Mouse (Mus musculus) limb, embryonic 13.5 days (tissue): ENCODE data around the gene Dstn. TPM values are rescaled to one million over a fixed set of nuclear protein-coding genes. Genes with fewer than 3 reads are reported as not detected.

ENCODE experiments used
- ATAC-seq: fragments of 200-750 bp; cut with Nextera tagmentation; 2 replicates; pipeline ENCODE4 v1.8.0; 2017; ENCODE audit warnings: low read depth, moderate number of reproducible peaks, moderate TSS enrichment; ENCODE audit not compliant: low FRiP score
- H3K27ac ChIP-seq: fragments of 300-500 bp; sonication (generic); 2 replicates; pipeline ENCODE4 v1.5.1; 2015; ENCODE audit warnings: inconsistent platforms, mild to moderate bottlenecking, moderate library complexity
- H3K27me3 ChIP-seq: fragments of 300-500 bp; sonication (generic); 2 replicates; pipeline ENCODE4 v1.6.1; 2015; ENCODE audit warnings: mild to moderate bottlenecking, inconsistent platforms
- H3K36me3 ChIP-seq: fragments of 300-500 bp; sonication (generic); 2 replicates; pipeline ENCODE4 v1.6.1; 2015; ENCODE audit warnings: inconsistent platforms, mild to moderate bottlenecking, moderate library complexity
- H3K4me1 ChIP-seq: fragments of 300-500 bp; sonication (generic); 2 replicates; pipeline ENCODE4 v1.6.1; 2015; ENCODE audit warnings: inconsistent platforms
- H3K4me2 ChIP-seq: fragments of 300-500 bp; sonication (generic); replicated peaks from 2 replicates; pipeline ENCODE4 v1.6.1; 2015; ENCODE audit warnings: inconsistent platforms, mild to moderate bottlenecking, moderate library complexity
- H3K4me3 ChIP-seq: fragments of 300-500 bp; sonication (generic); 2 replicates; pipeline ENCODE4 v1.5.1; 2015; ENCODE audit warnings: moderate library complexity, mild to moderate bottlenecking, inconsistent platforms
- H3K9ac ChIP-seq: fragments of 300-500 bp; sonication (generic); 2 replicates; pipeline ENCODE4 v1.6.1; 2015; ENCODE audit warnings: mild to moderate bottlenecking, inconsistent platforms
- H3K9me3 ChIP-seq: fragments of 300-500 bp; sonication (generic); 2 replicates; pipeline ENCODE4 v1.6.1; 2016; ENCODE audit warnings: inconsistent platforms
- WGBS: fragments of 180-500 bp; shearing (Covaris S2); methylation state at CpG from one replicate; pipeline ENCODE4 v1.1.7; 2015; 5-methylcytosine and 5-hydroxymethylcytosine counted together
- polyA plus RNA-seq: library from polyadenylated mRNA; unstranded; fragments of >200 nt; fragmentation: Nextera tagmentation; extraction: Ambion mirVana; gene quantifications from 2 replicates; pipeline ENCODE4 v1.2.1, GENCODE M21; 2015

The Dstn gene
- polyA plus RNA-seq, 1 experiment from 2014 or later: 339 TPM

GRCm38 (mm10) chr2:143970841-143971240 lies 55.7 kb downstream of the Dstn start:
- H3K4me3 ChIP-seq: no peak overlapping the region
- no peak for ATAC-seq
- no peaks in the 10 kb centered on the region for H3K9me3 ChIP-seq
- H3K4me1 ChIP-seq: no peaks in the 10 kb centered on the region
- no peaks in the 10 kb centered on the region for H3K27me3 ChIP-seq
- whole genome bisulfite sequencing: 85% methylated on average over 2 of the region's 2 CpGs
- no peak overlapping the region for H3K27ac ChIP-seq
- no peak overlapping the region for H3K9ac ChIP-seq
- H3K4me2 ChIP-seq: no peak overlapping the region
- H3K36me3 ChIP-seq: peaks cover 96% of the 10 kb centered on the region

DNA sequence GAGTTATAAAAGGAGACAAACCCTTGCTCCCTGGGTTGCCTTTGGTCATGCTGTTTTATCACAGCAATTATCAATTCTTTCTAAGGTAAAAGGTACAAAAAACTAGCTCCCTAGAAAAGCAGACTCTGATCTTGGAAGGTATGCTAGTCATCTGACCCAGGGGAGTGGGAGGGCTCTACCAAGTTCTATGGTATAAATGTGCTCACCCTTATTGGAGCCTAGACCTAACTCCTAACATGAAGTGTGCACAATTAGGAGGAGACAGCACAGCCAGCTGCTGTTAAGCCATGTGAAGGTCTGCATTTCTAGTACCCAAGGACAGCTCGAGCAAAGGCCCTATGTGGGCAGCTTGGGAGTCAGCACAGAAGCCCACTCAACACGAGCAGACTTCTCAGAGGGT lies 56.8 kb downstream of the Dstn start:
- ATAC-seq: no peak
- 92% methylated on average over 2 of the region's 2 CpGs for WGBS
- H3K27me3 ChIP-seq: no peaks in the 10 kb centered on the region

GRCm38 (mm10) chr2:143973161-143973560 lies 58.0 kb downstream of the Dstn start:
- H3K4me1 ChIP-seq: 0 out of 2 replicates have a peak, but pooled peaks cover 6% of the 10 kb centered on the region
- no peaks in the 10 kb centered on the region for H3K27me3 ChIP-seq
- no peaks in the 10 kb centered on the region for H3K9me3 ChIP-seq
- H3K36me3 ChIP-seq: peaks cover 89% of the 10 kb centered on the region
- no peak overlapping the region for H3K4me2 ChIP-seq
- H3K9ac ChIP-seq: no peak overlapping the region
- ATAC-seq: no peak
- no peak overlapping the region for H3K27ac ChIP-seq
- WGBS: 87% methylated on average over 7 of the region's 7 CpGs
- H3K4me3 ChIP-seq: no peak overlapping the region

More for the DNA sequence above, 56.8 kb downstream of the Dstn start:
- Histone ChIP-seq H3K27ac (no peak overlapping the region), H3K9ac (no peak overlapping the region), H3K9me3 (no peaks in the 10 kb centered on the region), H3K4me1 (no peaks in the 10 kb centered on the region), H3K4me3 (no peak overlapping the region), H3K36me3 (peaks cover 95% of the 10 kb centered on the region), H3K4me2 (no peak overlapping the region)

GRCm38 (mm10) chr2:143975146-143975649 lies 60.1 kb downstream of the Dstn start:
- no peak for ATAC-seq
- Histone ChIP-seq H3K4me3 (no peak overlapping the region), H3K9ac (no peak overlapping the region), H3K4me2 (no peak overlapping the region), H3K27ac (no peak overlapping the region), H3K9me3 (no peaks in the 10 kb centered on the region), H3K36me3 (peaks cover 87% of the 10 kb centered on the region), H3K4me1 (peaks cover 12% of the 10 kb centered on the region; the same call in 1 of the 2 replicates), H3K27me3 (no peaks in the 10 kb centered on the region)
- 96% methylated on average over 5 of the region's 5 CpGs for WGBS

DNA sequence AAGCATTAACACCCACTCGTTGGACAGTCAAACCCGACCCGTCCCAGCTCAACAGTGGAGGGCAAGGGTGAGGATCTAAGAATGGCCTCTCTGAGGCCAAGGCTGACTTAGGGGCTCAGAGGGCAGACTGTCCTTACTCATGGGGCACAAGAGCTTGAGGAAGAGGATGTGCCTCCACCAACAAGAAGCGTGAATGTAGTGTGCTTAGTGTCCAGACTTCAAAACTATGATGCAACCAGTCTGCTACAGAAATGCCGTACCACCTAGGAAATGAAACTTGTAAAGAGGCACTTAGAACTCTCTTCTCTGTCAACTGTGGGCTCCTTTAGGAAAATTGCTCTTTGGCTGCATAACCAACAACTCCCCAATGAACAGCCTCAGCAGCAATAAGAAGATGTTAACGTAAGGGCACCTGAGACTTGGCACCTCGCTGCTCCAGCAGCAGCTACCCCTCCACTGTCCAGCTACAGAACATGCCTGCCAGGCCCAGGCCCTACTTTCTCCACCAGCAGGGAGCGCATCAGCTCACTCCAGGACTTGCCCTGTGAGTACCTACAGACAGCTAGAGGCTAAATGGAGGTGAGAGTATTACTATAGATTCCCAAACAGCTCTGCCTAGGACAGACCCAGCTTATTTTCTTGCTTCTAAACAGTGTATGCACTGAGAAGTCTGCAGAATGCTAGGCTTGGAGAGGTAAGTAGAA lies 63.5 kb downstream of the Dstn start:
- no peak overlapping the region for H3K4me3 ChIP-seq
- H3K36me3 ChIP-seq: peaks cover 76% of the 10 kb centered on the region
- no peak overlapping the region for H3K27ac ChIP-seq
- peaks cover 12% of the 10 kb centered on the region; the same call in 1 of the 2 replicates for H3K4me1 ChIP-seq
- 89% methylated on average over 8 of the region's 8 CpGs for WGBS
- H3K9me3 ChIP-seq: no peaks in the 10 kb centered on the region
- no peak overlapping the region for H3K4me2 ChIP-seq
- no peak overlapping the region for H3K9ac ChIP-seq
- H3K27me3 ChIP-seq: no peaks in the 10 kb centered on the region
- no peak for ATAC-seq

DNA sequence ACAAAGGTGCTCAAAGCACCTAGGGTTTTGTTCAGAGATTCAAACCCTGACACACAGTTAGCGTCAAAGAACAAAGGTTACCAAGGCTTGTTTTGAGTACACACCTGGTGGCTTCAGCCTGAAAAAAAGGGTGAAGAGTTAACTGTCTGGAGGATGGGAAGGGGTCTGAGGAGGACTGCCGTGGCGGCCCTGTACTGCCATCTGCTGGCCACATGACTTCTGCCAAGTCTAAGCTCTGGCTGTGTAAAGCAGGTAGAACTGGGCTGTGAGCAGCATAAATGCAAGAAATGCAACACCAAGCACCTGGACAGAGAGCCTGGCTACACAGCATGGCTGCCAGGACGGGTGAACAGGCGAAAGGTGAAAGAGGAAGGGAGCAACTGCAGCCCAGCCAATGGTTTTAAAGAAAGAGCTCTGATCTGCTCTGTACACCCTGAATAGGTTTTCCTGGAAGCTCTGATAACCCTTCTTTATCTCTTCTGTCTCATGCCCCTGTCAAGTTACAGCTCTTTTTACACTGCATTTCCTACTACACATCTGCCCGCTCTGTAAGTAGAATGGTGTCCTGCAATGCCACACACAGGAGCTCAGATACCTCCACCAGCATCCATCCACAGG lies 65.8 kb downstream of the Dstn start:
- H3K9me3 ChIP-seq: no peaks in the 10 kb centered on the region
- H3K4me2 ChIP-seq: no peak overlapping the region
- peaks cover 12% of the 10 kb centered on the region; the same call in 1 of the 2 replicates for H3K4me1 ChIP-seq
- peak; percentile 70; the same call in 1 of the 2 replicates for ATAC-seq
- H3K4me3 ChIP-seq: no peak overlapping the region
- H3K27me3 ChIP-seq: no peaks in the 10 kb centered on the region
- no peak overlapping the region for H3K9ac ChIP-seq
- H3K36me3 ChIP-seq: peaks cover 73% of the 10 kb centered on the region
- WGBS: 42% methylated on average over 6 of the region's 6 CpGs
- H3K27ac ChIP-seq: no peak overlapping the region

DNA sequence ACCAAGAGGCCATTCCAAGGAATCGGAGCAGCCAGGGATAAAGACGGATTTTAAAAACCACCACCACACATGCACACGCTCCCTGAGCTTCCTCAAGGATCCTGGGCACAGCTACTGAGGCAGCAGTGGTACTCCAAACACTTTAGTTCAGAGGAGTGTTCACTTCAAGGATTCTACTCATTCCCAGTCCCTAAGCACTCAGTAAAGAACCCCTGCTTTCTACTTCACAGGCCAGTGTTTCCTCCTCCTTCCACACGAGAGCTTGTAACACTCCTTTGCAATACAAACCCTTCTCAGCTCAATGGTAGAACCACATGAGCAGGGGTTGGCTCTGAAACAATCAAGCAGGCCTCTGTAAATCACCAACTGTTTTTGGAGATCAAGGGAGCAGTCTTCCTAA lies 67.0 kb downstream of the Dstn start:
- peaks cover 12% of the 10 kb centered on the region; the same call in 1 of the 2 replicates for H3K4me1 ChIP-seq
- no peak overlapping the region for H3K4me2 ChIP-seq
- 0 out of 2 replicates have a peak overlapping the region, but pooled peaks have one; percentile 4 for H3K9ac ChIP-seq
- ATAC-seq: no peak
- no peak overlapping the region for H3K4me3 ChIP-seq
- WGBS: 72% methylated on average over 4 of the region's 4 CpGs
- H3K27me3 ChIP-seq: no peaks in the 10 kb centered on the region
- no peaks in the 10 kb centered on the region for H3K9me3 ChIP-seq
- no peak overlapping the region for H3K27ac ChIP-seq
- peaks cover 75% of the 10 kb centered on the region for H3K36me3 ChIP-seq

DNA sequence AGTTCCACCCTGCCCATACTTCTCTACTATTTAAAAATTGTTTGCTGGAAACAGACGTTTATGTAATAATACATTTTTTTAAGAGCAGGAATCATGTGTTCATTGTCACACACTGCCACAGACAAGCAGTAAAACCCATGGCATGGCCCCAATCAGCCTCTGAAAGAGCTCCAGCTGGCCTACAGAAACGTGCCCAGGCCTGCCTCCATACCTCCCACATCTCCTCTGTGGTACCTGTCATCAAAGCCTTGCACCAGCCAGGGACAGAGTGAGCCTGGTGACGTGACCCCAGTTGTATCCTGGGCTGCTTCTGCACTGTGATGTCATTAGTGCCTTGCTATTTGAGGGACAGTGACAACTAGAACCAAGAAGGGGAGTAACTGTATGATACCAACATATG lies 67.8 kb downstream of the Dstn start:
- peaks cover 77% of the 10 kb centered on the region for H3K36me3 ChIP-seq
- no peaks in the 10 kb centered on the region for H3K27me3 ChIP-seq
- ATAC-seq: no peak
- no peak overlapping the region for H3K9ac ChIP-seq
- no peak overlapping the region for H3K4me2 ChIP-seq
- WGBS: 39% methylated on average over 3 of the region's 3 CpGs
- no peak overlapping the region for H3K4me3 ChIP-seq
- no peak overlapping the region for H3K27ac ChIP-seq
- peaks cover 8% of the 10 kb centered on the region; the same call in 1 of the 2 replicates for H3K4me1 ChIP-seq
- H3K9me3 ChIP-seq: no peaks in the 10 kb centered on the region

DNA sequence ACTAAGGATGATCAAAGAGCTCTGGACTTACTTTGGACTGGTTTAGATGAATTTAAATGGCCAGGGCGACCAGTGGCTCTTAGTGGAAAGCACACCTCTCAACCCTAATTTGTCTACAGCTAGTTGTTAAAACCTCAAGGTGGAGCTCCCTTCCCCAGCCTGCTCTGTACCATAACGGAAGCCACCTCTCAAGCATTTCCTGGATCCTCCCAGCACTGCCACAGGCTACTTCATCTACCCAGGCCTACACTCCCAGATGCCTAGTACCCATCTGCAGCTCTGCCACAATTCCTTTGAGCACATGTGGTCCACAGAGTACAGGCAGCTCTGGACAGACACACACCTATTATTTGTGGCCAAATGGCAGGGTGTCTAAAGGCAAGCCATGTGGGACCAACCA lies 68.4 kb downstream of the Dstn start:
- Histone ChIP-seq H3K4me1 (peaks cover 5% of the 10 kb centered on the region; the same call in 1 of the 2 replicates), H3K27me3 (no peaks in the 10 kb centered on the region), H3K4me2 (no peak overlapping the region), H3K9me3 (no peaks in the 10 kb centered on the region), H3K27ac (no peak overlapping the region), H3K9ac (no peak overlapping the region), H3K4me3 (no peak overlapping the region), H3K36me3 (peaks cover 78% of the 10 kb centered on the region)
- 0 out of 2 replicates have a peak, but pooled peaks have one; percentile 8 for ATAC-seq
- WGBS: 53% methylated on average over 2 of the region's 2 CpGs

DNA sequence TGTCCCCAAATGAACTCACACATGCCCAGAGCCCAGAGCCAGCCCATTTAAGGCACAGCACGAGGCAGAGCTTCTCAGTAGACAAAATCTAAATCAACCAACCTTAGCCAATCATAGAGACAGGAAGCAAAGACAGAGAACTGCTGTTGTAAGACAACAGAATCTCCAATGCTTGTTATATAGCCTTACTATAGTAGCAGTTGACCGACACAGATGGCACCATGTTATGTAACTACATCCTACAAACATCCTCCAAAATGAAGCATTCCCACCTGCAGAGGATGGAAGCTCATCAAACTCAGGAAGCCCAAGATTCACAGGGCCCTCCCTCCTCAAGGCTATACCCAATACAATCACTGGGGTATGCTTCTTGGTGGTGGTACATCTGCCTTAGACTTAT lies 72.4 kb downstream of the Dstn start:
- WGBS: 87% methylated on average over 2 of the region's 2 CpGs
- ATAC-seq: no peak
- Histone ChIP-seq H3K9me3 (no peaks in the 10 kb centered on the region), H3K27me3 (no peaks in the 10 kb centered on the region), H3K27ac (no peak overlapping the region), H3K36me3 (peaks cover 55% of the 10 kb centered on the region), H3K4me3 (no peak overlapping the region), H3K4me2 (no peak overlapping the region), H3K4me1 (0 out of 2 replicates have a peak, but pooled peaks cover 10% of the 10 kb centered on the region), H3K9ac (no peak overlapping the region)

DNA sequence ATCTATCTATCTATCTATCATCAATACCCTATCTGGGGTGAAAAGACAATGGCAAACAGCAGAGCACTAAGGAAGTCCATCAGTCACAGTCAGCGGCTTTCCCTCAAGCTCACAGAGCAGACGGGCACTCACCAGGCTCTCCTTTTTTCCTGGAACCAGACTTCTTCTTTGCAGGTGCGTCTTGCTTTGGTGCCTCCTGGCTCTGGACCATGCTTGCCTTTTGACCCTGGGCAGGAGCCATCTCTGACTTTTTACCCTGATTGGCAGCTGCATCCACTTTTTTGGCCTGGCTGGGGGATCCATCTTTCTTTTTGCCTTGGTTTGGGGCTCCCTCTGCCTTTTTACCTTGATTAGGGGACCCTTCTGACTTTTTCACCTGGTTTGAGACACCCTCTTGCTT lies 72.9 kb downstream of the Dstn start:
- Histone ChIP-seq H3K4me1 (peaks cover 14% of the 10 kb centered on the region; the same call in 1 of the 2 replicates), H3K4me3 (no peak overlapping the region), H3K4me2 (no peak overlapping the region), H3K36me3 (peaks cover 53% of the 10 kb centered on the region), H3K27ac (no peak overlapping the region), H3K27me3 (no peaks in the 10 kb centered on the region), H3K9ac (no peak overlapping the region), H3K9me3 (no peaks in the 10 kb centered on the region)
- ATAC-seq: no peak
- WGBS: 89% methylated on average over 3 of the region's 3 CpGs

- Histone ChIP-seq H3K36me3 (peaks cover 31% of the 10 kb centered on the region), H3K4me3 (no peak overlapping the region), H3K27me3 (no peaks in the 10 kb centered on the region), H3K4me1 (peaks cover 15% of the 10 kb centered on the region; the same call in 1 of the 2 replicates), H3K27ac (no peak overlapping the region), H3K9ac (no peak overlapping the region), H3K4me2 (no peak overlapping the region), H3K9me3 (no peaks in the 10 kb centered on the region)
- 70% methylated on average over 1 of the region's 1 CpGs for WGBS
- no peak for ATAC-seq
These were observed 75.9 kb downstream of the Dstn start for GRCm38 (mm10) chr2:143990997-143991396.
